Mouse (Mus musculus): ENCODE data around the gene Ercc8. TPM values are rescaled to one million over a fixed set of nuclear protein-coding genes. Genes with fewer than 3 reads are reported as not detected.

The Ercc8 gene
- polyA plus RNA-seq, 1 experiment, result 19.1 TPM

- no peak for TF ChIP-seq EP300 (IDR thresholded peaks at IDR 0.05; ENCODE audit: insufficient read depth, low read depth, low read length)
- TF ChIP-seq POLR2A (IDR thresholded peaks at IDR 0.05; ENCODE audit: insufficient read depth, low read length), result no peak
- TF ChIP-seq CTCF (IDR thresholded peaks at IDR 0.05; ENCODE audit: low read depth, low read length), result no peak
- H3K27ac ChIP-seq (ENCODE audit: insufficient read depth, low read length), result no peak overlapping the region
- no peaks in the 10 kb centered on the region for H3K4me1 ChIP-seq (ENCODE audit: control insufficient read depth, insufficient read depth, low read length)
- no peak overlapping the region for H3K9ac ChIP-seq (ENCODE audit: low read depth, poor library complexity, severe bottlenecking)
- no peak overlapping the region for H3K4me3 ChIP-seq (ENCODE audit: low read depth, low read length)
- H3K27me3 ChIP-seq (ENCODE audit: control insufficient read depth, insufficient read depth, low read length, poor library complexity, severe bottlenecking), result no peaks in the 10 kb centered on the region
- no peaks in the 10 kb centered on the region for H3K36me3 ChIP-seq (ENCODE audit: control insufficient read depth, insufficient read depth, low read length, poor library complexity, severe bottlenecking)
- H3K9me3 ChIP-seq (replicated peaks; ENCODE audit: control insufficient read depth, insufficient read depth, low read length, poor library complexity, severe bottlenecking), result no peaks in the 10 kb centered on the region
Measured at GRCm38 (mm10) chr13:108207447-108207846, 48.9 kb downstream of the Ercc8 start.

- no peaks in the 10 kb centered on the region for H3K27me3 ChIP-seq (ENCODE audit: control insufficient read depth, insufficient read depth, low read length, poor library complexity, severe bottlenecking)
- H3K9me3 ChIP-seq (replicated peaks; ENCODE audit: control insufficient read depth, insufficient read depth, low read length, poor library complexity, severe bottlenecking), result no peaks in the 10 kb centered on the region
- no peaks in the 10 kb centered on the region for H3K36me3 ChIP-seq (ENCODE audit: control insufficient read depth, insufficient read depth, low read length, poor library complexity, severe bottlenecking)
- TF ChIP-seq POLR2A (IDR thresholded peaks at IDR 0.05; ENCODE audit: insufficient read depth, low read length) (no peak), EP300 (IDR thresholded peaks at IDR 0.05; ENCODE audit: insufficient read depth, low read depth, low read length) (no peak), CTCF (IDR thresholded peaks at IDR 0.05; ENCODE audit: low read depth, low read length) (no peak)
- H3K9ac ChIP-seq (ENCODE audit: low read depth, poor library complexity, severe bottlenecking), result no peak overlapping the region
- no peak overlapping the region for H3K4me3 ChIP-seq (ENCODE audit: low read depth, low read length)
- H3K27ac ChIP-seq (ENCODE audit: insufficient read depth, low read length), result no peak overlapping the region
- no peaks in the 10 kb centered on the region for H3K4me1 ChIP-seq (ENCODE audit: control insufficient read depth, insufficient read depth, low read length)
Measured at GRCm38 (mm10) chr13:108208090-108208489, 49.6 kb downstream of the Ercc8 start.

- Histone ChIP-seq H3K27ac (ENCODE audit: insufficient read depth, low read length) (no peak overlapping the region), H3K9ac (ENCODE audit: low read depth, poor library complexity, severe bottlenecking) (no peak overlapping the region), H3K36me3 (ENCODE audit: control insufficient read depth, insufficient read depth, low read length, poor library complexity, severe bottlenecking) (no peaks in the 10 kb centered on the region), H3K4me3 (ENCODE audit: low read depth, low read length) (no peak overlapping the region), H3K4me1 (ENCODE audit: control insufficient read depth, insufficient read depth, low read length) (peaks cover 2% of the 10 kb centered on the region), H3K9me3 (replicated peaks; ENCODE audit: control insufficient read depth, insufficient read depth, low read length, poor library complexity, severe bottlenecking) (no peaks in the 10 kb centered on the region), H3K27me3 (ENCODE audit: control insufficient read depth, insufficient read depth, low read length, poor library complexity, severe bottlenecking) (peaks cover 2% of the 10 kb centered on the region; the same call in 1 of the 2 replicates)
- no peak for TF ChIP-seq EP300 (IDR thresholded peaks at IDR 0.05; ENCODE audit: insufficient read depth, low read depth, low read length)
- TF ChIP-seq POLR2A (IDR thresholded peaks at IDR 0.05; ENCODE audit: insufficient read depth, low read length), result no peak
- TF ChIP-seq CTCF (IDR thresholded peaks at IDR 0.05; ENCODE audit: low read depth, low read length), result no peak
Measured at GRCm38 (mm10) chr13:108210960-108211359, 52.4 kb downstream of the Ercc8 start.

- H3K9me3 ChIP-seq (replicated peaks; ENCODE audit: control insufficient read depth, insufficient read depth, low read length, poor library complexity, severe bottlenecking), result no peaks in the 10 kb centered on the region
- H3K36me3 ChIP-seq (ENCODE audit: control insufficient read depth, insufficient read depth, low read length, poor library complexity, severe bottlenecking), result no peaks in the 10 kb centered on the region
- H3K9ac ChIP-seq (ENCODE audit: low read depth, poor library complexity, severe bottlenecking), result no peak overlapping the region
- peaks cover 4% of the 10 kb centered on the region; the same call in 1 of the 2 replicates for H3K27me3 ChIP-seq (ENCODE audit: control insufficient read depth, insufficient read depth, low read length, poor library complexity, severe bottlenecking)
- TF ChIP-seq CTCF (IDR thresholded peaks at IDR 0.05; ENCODE audit: low read depth, low read length) (no peak), EP300 (IDR thresholded peaks at IDR 0.05; ENCODE audit: insufficient read depth, low read depth, low read length) (no peak), POLR2A (IDR thresholded peaks at IDR 0.05; ENCODE audit: insufficient read depth, low read length) (no peak)
- H3K27ac ChIP-seq (ENCODE audit: insufficient read depth, low read length), result no peak overlapping the region
- peaks cover 2% of the 10 kb centered on the region for H3K4me1 ChIP-seq (ENCODE audit: control insufficient read depth, insufficient read depth, low read length)
- no peak overlapping the region for H3K4me3 ChIP-seq (ENCODE audit: low read depth, low read length)
Measured at GRCm38 (mm10) chr13:108212397-108213018, 54.0 kb downstream of the Ercc8 start.

GRCm38 (mm10) chr13:108214081-108214484 lies 55.6 kb downstream of the Ercc8 start, which contains the start of gene Elovl7:
Gene Elovl7, plus strand, starts transcription at chr13:108214404.
- Histone ChIP-seq H3K4me1 (ENCODE audit: control insufficient read depth, insufficient read depth, low read length) (peaks cover 2% of the 10 kb centered on the region), H3K9ac (ENCODE audit: low read depth, poor library complexity, severe bottlenecking) (peak within 1 kb of the TSS; percentile 68), H3K9me3 (replicated peaks; ENCODE audit: control insufficient read depth, insufficient read depth, low read length, poor library complexity, severe bottlenecking) (no peaks in the 10 kb centered on the region), H3K27me3 (ENCODE audit: control insufficient read depth, insufficient read depth, low read length, poor library complexity, severe bottlenecking) (peaks cover 4% of the 10 kb centered on the region; the same call in 1 of the 2 replicates), H3K36me3 (ENCODE audit: control insufficient read depth, insufficient read depth, low read length, poor library complexity, severe bottlenecking) (no peaks in the 10 kb centered on the region), H3K27ac (ENCODE audit: insufficient read depth, low read length) (no peak within 1 kb of the TSS), H3K4me3 (ENCODE audit: low read depth, low read length) (peak within 1 kb of the TSS; percentile 94)
- TF ChIP-seq POLR2A (IDR thresholded peaks at IDR 0.05; ENCODE audit: insufficient read depth, low read length), result no peak
- no peak for TF ChIP-seq CTCF (IDR thresholded peaks at IDR 0.05; ENCODE audit: low read depth, low read length)
- TF ChIP-seq EP300 (IDR thresholded peaks at IDR 0.05; ENCODE audit: insufficient read depth, low read depth, low read length), result no peak

GRCm38 (mm10) chr13:108214485-108215107 lies 56.1 kb downstream of the Ercc8 start:
- TF ChIP-seq CTCF (IDR thresholded peaks at IDR 0.05; ENCODE audit: low read depth, low read length), result no peak
- TF ChIP-seq EP300 (IDR thresholded peaks at IDR 0.05; ENCODE audit: insufficient read depth, low read depth, low read length), result no peak
- TF ChIP-seq POLR2A (IDR thresholded peaks at IDR 0.05; ENCODE audit: insufficient read depth, low read length), result no peak
- peaks cover 2% of the 10 kb centered on the region for H3K4me1 ChIP-seq (ENCODE audit: control insufficient read depth, insufficient read depth, low read length)
- H3K9ac ChIP-seq (ENCODE audit: low read depth, poor library complexity, severe bottlenecking), result peak overlapping the region; percentile 68
- H3K27ac ChIP-seq (ENCODE audit: insufficient read depth, low read length), result no peak overlapping the region
- H3K27me3 ChIP-seq (ENCODE audit: control insufficient read depth, insufficient read depth, low read length, poor library complexity, severe bottlenecking), result peaks cover 4% of the 10 kb centered on the region; the same call in 1 of the 2 replicates
- no peaks in the 10 kb centered on the region for H3K9me3 ChIP-seq (replicated peaks; ENCODE audit: control insufficient read depth, insufficient read depth, low read length, poor library complexity, severe bottlenecking)
- H3K4me3 ChIP-seq (ENCODE audit: low read depth, low read length), result peak overlapping the region; percentile 94
- H3K36me3 ChIP-seq (ENCODE audit: control insufficient read depth, insufficient read depth, low read length, poor library complexity, severe bottlenecking), result no peaks in the 10 kb centered on the region
